Mouse (Mus musculus) hindbrain, embryonic 15.5 days (tissue): ENCODE results near the gene Smap2. TPM values are rescaled to one million over a fixed set of nuclear protein-coding genes. Genes with fewer than 3 reads are reported as not detected.
"Not testable (repeated sequence)": the region's sequence is repeated elsewhere in the genome, so short reads cannot be mapped to it uniquely, and the experiment has no call there.

Experiments
- ATAC-seq: fragments of 200-750 bp; cut with Nextera tagmentation; 2 replicates; pipeline ENCODE4 v1.8.0; 2017; ENCODE audit warnings: low read depth, moderate number of reproducible peaks, moderate TSS enrichment; ENCODE audit not compliant: low FRiP score
- H3K27ac ChIP-seq: fragments of 300-500 bp; sonication (generic); replicated peaks from 2 replicates; pipeline ENCODE4 v1.5.1; 2015; ENCODE audit warnings: mild to moderate bottlenecking, inconsistent platforms
- H3K27me3 ChIP-seq: fragments of 300-500 bp; sonication (generic); 2 replicates; pipeline ENCODE4 v1.6.1; 2015; ENCODE audit warnings: control low read depth, inconsistent platforms
- H3K36me3 ChIP-seq: fragments of 300-500 bp; sonication (generic); 2 replicates; pipeline ENCODE4 v1.6.1; 2015; ENCODE audit warnings: control low read depth, inconsistent platforms
- H3K4me1 ChIP-seq: fragments of 300-500 bp; sonication (generic); replicated peaks from 2 replicates; pipeline ENCODE4 v1.6.1; 2015; ENCODE audit warnings: control low read depth, inconsistent platforms
- H3K4me2 ChIP-seq: fragments of 300-500 bp; sonication (generic); 2 replicates; pipeline ENCODE4 v1.6.1; 2015; ENCODE audit warnings: moderate library complexity, mild to moderate bottlenecking, inconsistent platforms
- H3K4me3 ChIP-seq: fragments of 300-500 bp; sonication (generic); 2 replicates; pipeline ENCODE4 v1.5.1; 2015; ENCODE audit warnings: mild to moderate bottlenecking, inconsistent platforms
- H3K9ac ChIP-seq: fragments of 300-500 bp; sonication (generic); 2 replicates; pipeline ENCODE4 v1.6.1; 2015; ENCODE audit warnings: inconsistent platforms
- H3K9me3 ChIP-seq: fragments of 300-500 bp; sonication (generic); 2 replicates; pipeline ENCODE4 v1.6.1; 2016; ENCODE audit warnings: control low read depth, inconsistent platforms
- WGBS: fragments of 180-500 bp; shearing (Covaris S2); methylation state at CpG from one replicate; pipeline ENCODE4 v1.1.7; 2015; 5-methylcytosine and 5-hydroxymethylcytosine counted together
- polyA plus RNA-seq: library from polyadenylated mRNA; unstranded; fragments of >200 nt; fragmentation: Nextera tagmentation; extraction: Ambion mirVana; gene quantifications from 2 replicates; pipeline ENCODE4 v1.2.1, GENCODE M21; 2015

Gene Smap2
- polyA plus RNA-seq = 42.1 and 48.4 TPM in 2 replicates

DNA sequence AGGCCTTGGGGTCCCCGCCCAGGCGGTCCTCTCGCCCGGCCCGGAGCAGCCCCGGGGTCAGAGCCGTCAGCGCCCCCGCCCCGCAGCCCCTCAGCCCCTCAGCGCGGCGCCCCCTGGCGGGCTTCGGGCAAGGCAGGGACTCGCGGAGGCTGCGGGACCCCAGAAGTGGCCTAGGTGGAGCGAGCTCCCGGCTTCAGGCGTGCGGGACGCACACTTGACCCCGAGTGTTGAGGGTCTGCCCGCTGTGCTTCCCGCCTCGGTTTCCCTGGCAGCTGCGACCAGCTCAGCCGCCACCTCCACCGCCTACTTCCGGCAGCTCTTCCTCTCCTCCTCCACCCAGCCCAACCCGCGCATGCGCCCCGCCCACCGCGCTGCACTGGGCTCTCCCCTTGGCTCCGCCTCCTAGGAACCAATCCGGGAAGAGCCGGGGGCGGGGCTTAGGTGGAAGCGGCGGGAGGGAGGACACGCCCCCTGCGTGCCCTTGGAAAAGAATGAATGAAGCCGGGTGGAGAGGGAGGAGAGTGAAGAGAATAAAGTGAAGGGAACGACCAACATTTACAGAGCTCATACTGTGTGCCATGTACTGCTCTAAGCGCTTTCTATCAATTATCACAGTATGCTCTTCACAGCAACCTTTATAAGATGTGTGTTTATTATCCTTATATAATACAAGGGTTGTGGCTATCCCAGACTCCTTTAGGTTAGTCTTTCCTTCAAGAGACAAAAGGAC, at the start of gene Smap2:
Gene Smap2 (minus strand): TSS at position 320 of the 730 bp plus-strand sequence.
- Histone ChIP-seq H3K9ac (peak within 1 kb of the TSS; percentile 81), H3K4me2 (peak within 1 kb of the TSS; percentile 68), H3K27me3 (no peaks in the 10 kb centered on the region), H3K9me3 (no peaks in the 10 kb centered on the region), H3K4me1 (peaks cover 24% of the 10 kb centered on the region), H3K27ac (peak within 1 kb of the TSS; percentile 82), H3K36me3 (no peaks in the 10 kb centered on the region), H3K4me3 (peak within 1 kb of the TSS; percentile 76)
- WGBS = under 1% methylated on average over 43 of the region's 48 CpGs
- ATAC-seq = peak; percentile 96

DNA sequence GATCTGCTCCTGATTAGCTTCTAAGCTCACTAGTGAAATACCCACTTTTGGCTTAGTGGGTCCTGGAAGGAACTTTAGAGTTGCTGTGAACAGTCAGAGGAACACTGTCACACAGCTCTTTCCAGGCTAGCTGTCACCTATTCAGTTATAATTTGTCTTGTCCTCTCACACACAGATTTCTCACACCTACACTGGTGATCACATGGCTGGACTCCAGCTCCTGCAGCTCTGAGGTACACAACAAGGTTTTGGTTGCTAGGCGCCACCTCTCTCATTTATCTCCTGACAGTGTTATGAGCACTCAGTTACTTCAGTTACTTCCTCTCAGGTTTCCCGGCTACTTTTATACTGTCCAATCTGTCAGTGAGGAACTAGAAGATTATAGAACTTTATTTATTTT, 48.3 kb upstream of the Smap2 start:
- Histone ChIP-seq H3K36me3 (peaks cover 48% of the 10 kb centered on the region), H3K9ac (no peak overlapping the region), H3K27me3 (no peaks in the 10 kb centered on the region), H3K4me2 (no peak overlapping the region), H3K4me3 (no peak overlapping the region), H3K27ac (no peak overlapping the region), H3K4me1 (no peaks in the 10 kb centered on the region), H3K9me3 (no peaks in the 10 kb centered on the region)
- 90% methylated on average over 2 of the region's 2 CpGs for WGBS
- no peak for ATAC-seq

DNA sequence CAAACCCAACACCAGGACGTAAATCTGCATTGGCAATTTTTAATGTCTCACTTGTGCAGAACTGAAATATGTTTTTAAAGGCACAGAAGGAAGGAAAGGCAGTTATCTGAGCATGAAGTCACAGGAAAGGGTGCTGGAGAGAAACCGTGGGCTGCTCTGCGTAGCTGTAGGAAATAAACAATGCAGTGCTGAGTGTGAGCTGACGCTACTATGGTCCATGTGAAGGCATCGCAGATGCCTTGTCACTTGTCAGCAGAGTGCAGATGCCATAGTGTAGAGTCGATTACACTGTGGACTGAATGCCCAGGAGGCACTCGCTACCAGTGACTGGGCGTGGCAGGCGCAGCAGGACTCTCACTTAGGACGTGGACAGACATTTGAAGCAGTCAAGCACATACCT, 42.2 kb upstream of the Smap2 start:
- not testable (repeated sequence) for H3K9ac ChIP-seq, H3K9me3 ChIP-seq, H3K27ac ChIP-seq, H3K4me2 ChIP-seq, H3K4me3 ChIP-seq, H3K4me1 ChIP-seq, ATAC-seq, H3K27me3 ChIP-seq
- peaks cover 15% of the 10 kb centered on the region for H3K36me3 ChIP-seq
- 91% methylated on average over 10 of the region's 10 CpGs for WGBS

DNA sequence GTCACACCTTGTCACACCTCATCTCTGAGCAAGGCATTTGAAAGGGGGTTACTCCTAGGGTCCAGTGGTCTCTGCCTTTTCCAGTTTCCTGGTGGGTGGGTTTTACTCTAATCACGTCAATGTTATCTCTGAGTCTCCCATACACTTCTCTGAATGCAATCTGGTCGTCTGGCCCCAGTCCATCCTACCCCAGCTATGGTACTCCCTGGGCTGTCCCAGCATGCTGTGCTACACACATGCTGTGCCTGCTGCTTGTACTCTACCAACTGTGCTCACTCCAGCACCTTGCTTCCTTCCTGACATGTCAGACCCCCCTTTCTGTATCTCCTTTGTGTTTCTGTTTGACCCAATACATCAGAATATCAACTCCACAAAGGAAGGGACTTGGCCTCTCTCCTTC, 40.0 kb upstream of the Smap2 start:
- H3K4me2 ChIP-seq = no peak overlapping the region
- H3K4me3 ChIP-seq = no peak overlapping the region
- H3K9me3 ChIP-seq = no peaks in the 10 kb centered on the region
- ATAC-seq = no peak
- WGBS = 76% methylated on average over 2 of the region's 2 CpGs
- no peak overlapping the region for H3K27ac ChIP-seq
- H3K36me3 ChIP-seq = peaks cover 13% of the 10 kb centered on the region
- H3K9ac ChIP-seq = no peak overlapping the region
- no peaks in the 10 kb centered on the region for H3K27me3 ChIP-seq
- peaks cover 9% of the 10 kb centered on the region for H3K4me1 ChIP-seq

DNA sequence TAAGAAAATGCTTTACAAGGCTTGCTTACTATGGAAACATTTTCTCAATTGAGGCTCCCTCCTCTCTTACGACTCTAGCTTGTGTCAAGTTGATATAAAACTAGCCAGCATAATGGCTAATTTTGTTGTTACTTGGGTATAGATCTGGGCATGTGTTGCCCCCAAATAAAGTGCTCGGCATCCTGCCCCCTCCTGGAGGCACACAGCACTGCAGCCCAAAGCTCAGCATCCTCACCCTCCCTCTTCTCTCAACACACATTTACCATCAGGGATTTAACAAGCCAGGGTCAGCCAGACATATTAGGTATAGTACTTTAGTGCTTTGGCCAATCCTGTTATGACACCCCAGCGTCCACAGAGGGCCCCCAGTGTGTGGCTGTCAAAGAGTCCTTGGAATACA, 39.3 kb upstream of the Smap2 start:
- 47% methylated on average over 3 of the region's 3 CpGs for WGBS
- no peak for ATAC-seq

DNA sequence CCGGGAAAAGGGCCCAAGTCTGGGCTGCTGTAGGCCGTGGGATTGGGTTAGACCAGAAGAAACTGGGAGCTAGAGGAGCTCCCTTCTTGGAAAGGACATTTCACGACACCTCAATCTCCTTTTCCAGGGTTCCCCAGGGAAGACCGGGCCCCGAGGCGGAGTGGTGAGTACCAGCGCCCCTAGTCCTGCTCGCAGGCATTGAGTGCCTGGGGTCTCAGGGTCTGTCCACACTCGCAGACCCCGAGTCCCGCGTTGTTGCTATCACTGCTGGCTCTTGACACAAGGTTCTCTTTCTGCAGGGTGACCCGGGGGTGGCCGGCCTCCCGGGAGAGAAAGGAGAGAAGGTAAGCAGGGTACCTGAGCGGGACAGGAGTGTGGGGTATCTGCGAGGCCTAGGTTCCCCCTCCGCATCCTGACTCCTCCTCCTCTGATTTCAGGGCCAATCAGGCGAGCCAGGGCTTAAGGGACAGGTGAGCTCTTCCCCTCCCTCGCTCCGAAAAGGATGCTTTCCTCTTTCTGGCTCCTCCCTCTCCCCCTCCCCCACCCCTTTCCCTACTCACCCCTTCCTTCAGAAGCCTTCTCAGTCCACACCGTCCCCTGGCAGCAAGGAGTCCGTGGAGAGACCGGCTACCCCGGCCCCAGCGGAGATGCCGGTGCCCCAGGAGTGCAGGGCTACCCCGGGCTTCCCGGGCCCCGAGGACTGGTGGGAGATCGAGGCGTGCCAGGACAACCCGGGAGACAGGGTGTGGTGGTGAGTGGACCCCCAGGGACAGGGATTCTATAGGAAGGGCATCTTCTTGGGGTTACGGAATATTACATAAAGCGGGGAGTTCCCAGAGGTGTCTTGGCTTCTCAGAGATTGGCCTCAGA, 35.6 kb upstream of the Smap2 start:
- Histone ChIP-seq H3K4me2 (peak overlapping the region; percentile 54), H3K27me3 (no peaks in the 10 kb centered on the region), H3K9me3 (no peaks in the 10 kb centered on the region), H3K4me1 (peaks cover 10% of the 10 kb centered on the region), H3K9ac (peak overlapping the region; percentile 36), H3K36me3 (no peaks in the 10 kb centered on the region), H3K4me3 (peak overlapping the region; percentile 38), H3K27ac (no peak overlapping the region)
- peak; percentile 75 for ATAC-seq
- whole genome bisulfite sequencing = 10% methylated on average over 35 of the region's 35 CpGs

More for the DNA sequence above, 39.3 kb upstream of the Smap2 start:
- Histone ChIP-seq H3K27ac (no peak overlapping the region), H3K27me3 (no peaks in the 10 kb centered on the region), H3K9me3 (no peaks in the 10 kb centered on the region), H3K4me2 (no peak overlapping the region), H3K4me3 (no peak overlapping the region), H3K4me1 (peaks cover 10% of the 10 kb centered on the region), H3K36me3 (peaks cover 11% of the 10 kb centered on the region; the same call in 1 of the 2 replicates), H3K9ac (no peak overlapping the region)

DNA sequence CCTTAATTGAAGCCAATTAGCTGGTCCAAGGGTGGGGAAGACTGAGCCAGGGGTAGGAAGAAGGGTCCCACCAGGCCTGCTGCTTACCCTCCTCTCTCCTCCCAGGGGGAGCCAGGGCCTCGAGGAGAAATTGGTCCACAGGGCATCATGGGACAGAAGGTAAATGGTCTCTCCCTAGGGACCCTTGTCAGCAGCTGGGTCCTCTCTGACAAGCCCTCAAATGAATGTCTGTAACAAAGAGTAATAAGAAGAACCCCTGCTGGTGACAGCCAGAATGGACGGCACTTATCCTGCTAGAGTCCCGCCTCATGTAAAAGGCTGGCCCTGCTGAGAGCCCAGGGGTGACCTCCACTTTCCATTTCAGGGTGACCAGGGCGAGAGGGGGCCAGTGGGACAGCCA, 34.8 kb upstream of the Smap2 start:
- Histone ChIP-seq H3K9me3 (no peaks in the 10 kb centered on the region), H3K4me3 (no peak overlapping the region), H3K27ac (no peak overlapping the region), H3K27me3 (no peaks in the 10 kb centered on the region), H3K9ac (no peak overlapping the region), H3K4me2 (peak overlapping the region; percentile 54; the same call in 1 of the 2 replicates), H3K36me3 (no peaks in the 10 kb centered on the region), H3K4me1 (peaks cover 10% of the 10 kb centered on the region)
- 18% methylated on average over 4 of the region's 4 CpGs for WGBS
- ATAC-seq = no peak

DNA sequence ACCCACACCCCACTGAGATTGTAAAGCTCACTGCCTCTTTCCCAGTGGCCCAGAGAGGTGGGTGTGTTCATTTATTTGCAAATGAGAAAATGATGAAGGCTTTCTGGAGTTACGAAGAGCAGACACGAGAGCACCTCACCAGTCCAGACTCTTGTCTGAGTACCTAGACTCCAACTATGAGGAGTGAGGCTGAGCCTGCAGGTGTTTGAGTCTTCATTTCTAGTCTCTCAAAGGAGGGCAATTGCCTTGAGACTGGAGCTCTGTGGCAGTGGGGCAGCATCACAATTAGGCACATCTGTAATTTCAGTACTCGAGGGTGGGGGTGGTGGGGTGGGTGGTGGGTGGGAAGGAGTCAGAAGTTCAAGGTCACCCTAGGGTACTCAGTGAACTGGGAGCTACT, 25.9 kb upstream of the Smap2 start:
- H3K4me3 ChIP-seq = no peak overlapping the region
- H3K9ac ChIP-seq = no peak overlapping the region
- peaks cover 4% of the 10 kb centered on the region; the same call in 1 of the 2 replicates for H3K27me3 ChIP-seq
- no peak overlapping the region for H3K27ac ChIP-seq
- H3K4me1 ChIP-seq = peaks cover 23% of the 10 kb centered on the region
- no peaks in the 10 kb centered on the region for H3K9me3 ChIP-seq
- H3K36me3 ChIP-seq = no peaks in the 10 kb centered on the region
- H3K4me2 ChIP-seq = no peak overlapping the region
- WGBS = 72% methylated on average over 3 of the region's 3 CpGs
- ATAC-seq = no peak

DNA sequence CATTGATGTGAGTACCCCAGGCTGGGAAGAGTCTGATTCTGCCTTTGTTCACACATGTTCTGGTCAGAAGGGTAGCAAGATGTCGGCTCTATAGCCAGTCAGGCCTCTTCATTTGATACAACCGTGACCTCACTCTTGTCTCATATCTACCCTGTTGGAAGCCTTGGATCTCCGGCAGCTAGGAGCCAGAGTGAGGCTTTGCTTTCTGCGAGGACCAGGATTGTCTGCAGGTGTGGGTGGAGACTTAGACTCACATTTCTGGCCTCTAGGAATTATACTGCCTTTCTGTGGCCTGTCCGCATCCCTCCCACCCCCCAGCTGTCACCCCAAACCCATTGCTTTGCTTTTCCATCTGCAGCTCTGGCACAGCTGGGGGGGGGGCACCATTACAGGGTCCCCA, 25.4 kb upstream of the Smap2 start:
- ATAC-seq = no peak
- 45% methylated on average over 5 of the region's 5 CpGs for WGBS
- 0 out of 2 replicates have a peak overlapping the region, but pooled peaks have one; percentile 67 for H3K27ac ChIP-seq

DNA sequence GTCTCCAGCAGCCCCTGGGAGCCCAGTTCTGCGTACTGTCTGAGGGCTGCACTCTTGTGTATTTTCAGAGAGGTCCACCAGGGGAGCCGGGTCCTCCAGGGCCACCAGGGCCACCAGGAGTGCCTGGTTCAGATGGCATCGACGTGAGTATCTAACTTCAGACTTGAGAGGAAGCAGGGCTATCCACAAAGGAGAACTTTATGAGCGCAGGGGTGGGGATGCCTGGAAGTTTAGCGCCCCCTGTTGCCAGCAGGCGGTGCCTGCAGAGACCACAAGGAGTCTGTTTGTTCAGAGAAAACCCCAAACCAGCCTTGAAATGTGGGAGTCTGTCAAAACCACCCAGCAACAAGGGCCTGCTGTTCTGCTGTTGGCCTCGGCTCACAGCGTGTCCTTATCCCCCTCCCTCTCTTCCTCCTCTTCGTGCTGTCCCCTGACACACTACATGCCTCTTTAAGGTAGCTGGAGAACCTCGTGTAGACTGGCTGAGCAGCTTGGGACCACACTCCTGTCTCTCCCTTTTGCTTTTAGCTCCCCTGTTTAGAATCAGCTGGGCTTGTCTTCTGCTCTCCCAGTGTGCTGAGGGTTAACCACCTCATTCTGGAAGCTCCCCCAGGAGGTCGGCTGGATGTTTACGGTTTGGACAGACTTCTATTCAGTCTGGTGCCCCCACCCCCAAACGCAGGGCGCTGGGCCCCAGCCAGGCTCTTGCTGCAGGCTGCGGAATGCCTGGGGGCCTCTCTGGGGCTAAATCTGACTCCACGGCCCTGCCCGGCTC, 24.0 kb upstream of the Smap2 start:
- ATAC-seq = peak; percentile 77
- H3K4me2 ChIP-seq = peak overlapping the region; percentile 37
- H3K36me3 ChIP-seq = no peaks in the 10 kb centered on the region
- 8% methylated on average over 18 of the region's 18 CpGs for WGBS
- peak overlapping the region; percentile 67 for H3K27ac ChIP-seq
- H3K27me3 ChIP-seq = peaks cover 4% of the 10 kb centered on the region; the same call in 1 of the 2 replicates
- no peak overlapping the region for H3K9ac ChIP-seq
- H3K9me3 ChIP-seq = no peaks in the 10 kb centered on the region
- peaks cover 23% of the 10 kb centered on the region for H3K4me1 ChIP-seq
- H3K4me3 ChIP-seq = no peak overlapping the region

More for the DNA sequence above, 25.4 kb upstream of the Smap2 start:
- H3K9me3 ChIP-seq = no peaks in the 10 kb centered on the region
- no peak overlapping the region; the same call in 1 of the 2 replicates for H3K4me2 ChIP-seq
- peaks cover 4% of the 10 kb centered on the region; the same call in 1 of the 2 replicates for H3K27me3 ChIP-seq
- H3K4me3 ChIP-seq = no peak overlapping the region
- no peak overlapping the region for H3K9ac ChIP-seq
- H3K4me1 ChIP-seq = peaks cover 23% of the 10 kb centered on the region
- no peaks in the 10 kb centered on the region for H3K36me3 ChIP-seq

DNA sequence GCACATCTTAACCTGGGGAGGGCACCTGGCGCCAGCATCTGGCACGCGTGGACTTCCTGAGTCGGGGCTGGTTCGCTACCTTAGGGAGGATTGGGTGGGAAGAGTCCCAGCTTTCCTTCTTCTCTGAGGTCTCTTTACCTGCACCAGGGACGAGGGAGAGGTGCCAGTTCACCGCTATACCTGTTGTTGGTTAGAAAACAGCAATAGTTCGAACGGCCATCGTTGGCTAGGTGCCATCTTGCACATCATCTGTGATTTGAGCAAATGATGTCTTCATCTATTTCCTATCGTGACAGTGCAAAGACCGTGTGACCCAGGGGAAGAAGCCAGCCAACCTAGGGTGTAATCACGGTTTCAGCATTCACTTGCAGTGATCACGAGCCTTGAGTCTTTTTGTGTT, 23.3 kb upstream of the Smap2 start:
- peak overlapping the region; percentile 74 for H3K4me2 ChIP-seq
- WGBS = 55% methylated on average over 14 of the region's 14 CpGs
- H3K4me1 ChIP-seq = peaks cover 23% of the 10 kb centered on the region
- H3K27me3 ChIP-seq = peaks cover 4% of the 10 kb centered on the region; the same call in 1 of the 2 replicates
- no peaks in the 10 kb centered on the region for H3K36me3 ChIP-seq
- ATAC-seq = no peak
- H3K9me3 ChIP-seq = no peaks in the 10 kb centered on the region
- H3K9ac ChIP-seq = 0 out of 2 replicates have a peak overlapping the region, but pooled peaks have one; percentile 41
- peak overlapping the region; percentile 35; the same call in 1 of the 2 replicates for H3K27ac ChIP-seq
- H3K4me3 ChIP-seq = peak overlapping the region; percentile 42
